Mouse (Mus musculus) CH12.LX (cell line): Measurements from ENCODE around the gene Skida1. TPM values are rescaled to one million over a fixed set of nuclear protein-coding genes. Genes with fewer than 3 reads are reported as not detected.
"Not testable (repeated sequence)": the region's sequence is repeated elsewhere in the genome, so short reads cannot be mapped to it uniquely, and the experiment has no call there.

ENCODE experiments used
- DNase-seq: peaks from one replicate; pipeline ENCODE4 v3.0.0-alpha.2; 2013; ENCODE audit errors: extremely low read depth
- H3K27ac ChIP-seq: 2 replicates; pipeline ENCODE4 v1.5.1; 2012; ENCODE audit warnings: low read depth, mild to moderate bottlenecking, control low read depth, moderate library complexity; ENCODE audit not compliant: insufficient read depth
- H3K27me3 ChIP-seq: replicated peaks from 2 replicates; pipeline ENCODE3; 2012; ENCODE audit warnings: inconsistent platforms
- H3K36me3 ChIP-seq, 2 experiments: replicated peaks in 1 of 2; 2 replicates each; pipeline versions ENCODE3 to v1.6.1; 2012; ENCODE audit warnings: inconsistent platforms in 1 of 2, low read length in 1 of 2, mild to moderate bottlenecking in 1 of 2, mixed read lengths in 1 of 2, moderate library complexity in 1 of 2; ENCODE audit not compliant: control insufficient read depth in 1 of 2, insufficient read depth in 1 of 2
- H3K4me1 ChIP-seq, 2 experiments: 2 replicates each; pipeline ENCODE4 v1.6.1; 2012; ENCODE audit warnings: inconsistent platforms in 1 of 2, moderate library complexity in 1 of 2; ENCODE audit not compliant: insufficient read depth in 2 of 2, control insufficient read depth in 1 of 2
- H3K4me2 ChIP-seq: 2 replicates; pipeline ENCODE4 v1.6.1; 2012; ENCODE audit warnings: low read depth, mild to moderate bottlenecking, control low read depth; ENCODE audit not compliant: poor library complexity, insufficient read depth, severe bottlenecking
- H3K4me3 ChIP-seq, 3 experiments: fragments of 150-350 bp in 1 of 3; sonication (generic) in 1 of 3; replicated peaks in 1 of 3; 2 replicates each; pipeline versions ENCODE3 to v1.5.1; 2011 to 2012; ENCODE audit warnings: low read depth in 2 of 3, low read length in 2 of 3, mild to moderate bottlenecking in 2 of 3, moderate library complexity in 2 of 3, control low read depth in 1 of 3, improper control_type of control experiment in 1 of 3, inconsistent platforms in 1 of 3, mixed read lengths in 1 of 3; ENCODE audit not compliant: poor library complexity in 1 of 3
- H3K79me2 ChIP-seq: replicated peaks from 2 replicates; pipeline ENCODE4 v1.6.1; 2012; ENCODE audit warnings: mild to moderate bottlenecking, moderate library complexity; ENCODE audit not compliant: control insufficient read depth, poor library complexity, insufficient read depth, severe bottlenecking; ENCODE audit errors: extremely low read depth
- H3K9ac ChIP-seq: 2 replicates; pipeline ENCODE4 v1.6.1; 2012; ENCODE audit warnings: low read depth, mild to moderate bottlenecking, control low read depth, moderate library complexity; ENCODE audit not compliant: insufficient read depth
- H3K9me3 ChIP-seq: replicated peaks from 2 replicates; pipeline ENCODE3; 2012; ENCODE audit warnings: low read length, inconsistent platforms, mixed read lengths
- CHD2 ChIP-seq: IDR thresholded peaks from 2 replicates; pipeline ENCODE4 v1.6.1; 2011; ENCODE audit warnings: low read length, improper control_type of control experiment
- ELF1 ChIP-seq: IDR thresholded peaks from 2 replicates; pipeline ENCODE4 v1.6.1; 2014; ENCODE audit warnings: low read depth, mild to moderate bottlenecking, inconsistent platforms, low read length, improper control_type of control experiment
- EP300 ChIP-seq: IDR thresholded peaks from 2 replicates; pipeline ENCODE4 v1.6.1; 2011; ENCODE audit warnings: low read length, improper control_type of control experiment
- ETS1 ChIP-seq: conservative IDR thresholded peaks from 2 replicates; pipeline ENCODE4 v1.6.1; 2012; ENCODE audit warnings: low read depth, mild to moderate bottlenecking, inconsistent platforms, low read length, improper control_type of control experiment, moderate library complexity
- JUN ChIP-seq: IDR thresholded peaks from 2 replicates; pipeline ENCODE4 v1.6.1; 2011; ENCODE audit warnings: low read depth, mild to moderate bottlenecking, low read length, improper control_type of control experiment, moderate library complexity; ENCODE audit not compliant: insufficient read depth
- MAFK ChIP-seq: IDR thresholded peaks from 2 replicates; pipeline ENCODE4 v1.6.1; 2011; ENCODE audit warnings: low read length, improper control_type of control experiment; ENCODE audit not compliant: insufficient replicate concordance
- MAX ChIP-seq: IDR thresholded peaks from 2 replicates; pipeline ENCODE4 v1.6.1; 2011; ENCODE audit warnings: low read length, improper control_type of control experiment
- MAZ ChIP-seq: IDR thresholded peaks from 2 replicates; pipeline ENCODE4 v1.6.1; 2012; ENCODE audit warnings: low read depth, mild to moderate bottlenecking, inconsistent platforms, low read length, improper control_type of control experiment, moderate library complexity
- MEF2A ChIP-seq: IDR thresholded peaks from 2 replicates; pipeline ENCODE4 v1.6.1; 2014; ENCODE audit warnings: low read depth, mild to moderate bottlenecking, inconsistent platforms, low read length, improper control_type of control experiment, borderline replicate concordance
- MXI1 ChIP-seq: IDR thresholded peaks from 2 replicates; pipeline ENCODE4 v1.6.1; 2011; ENCODE audit warnings: mild to moderate bottlenecking, low read depth, low read length, improper control_type of control experiment
- NELFE ChIP-seq: IDR thresholded peaks from 2 replicates; pipeline ENCODE4 v1.6.1; 2011; ENCODE audit warnings: low read depth, low read length, improper control_type of control experiment
- NRF1 ChIP-seq: IDR thresholded peaks from 2 replicates; pipeline ENCODE4 v1.6.1; 2014; ENCODE audit warnings: low read depth, mild to moderate bottlenecking, inconsistent platforms, low read length, improper control_type of control experiment, moderate library complexity
- POLR2A ChIP-seq: IDR thresholded peaks from 2 replicates; pipeline ENCODE4 v1.6.1; 2011; ENCODE audit warnings: low read depth, mild to moderate bottlenecking, improper control_type of control experiment, low read length
- POLR2AphosphoS2 ChIP-seq: IDR thresholded peaks from 2 replicates; pipeline ENCODE4 v1.6.1; 2011; ENCODE audit warnings: low read depth, low read length, improper control_type of control experiment
- RAD21 ChIP-seq: IDR thresholded peaks from 2 replicates; pipeline ENCODE4 v1.6.1; 2011; ENCODE audit warnings: low read depth, mild to moderate bottlenecking, low read length, improper control_type of control experiment, moderate library complexity
- RCOR1 ChIP-seq: conservative IDR thresholded peaks from 2 replicates; pipeline ENCODE4 v1.6.1; 2012; ENCODE audit warnings: low read depth, mild to moderate bottlenecking, inconsistent platforms, low read length, improper control_type of control experiment
- UBTF ChIP-seq: IDR thresholded peaks from 2 replicates; pipeline ENCODE4 v1.6.1; 2012; ENCODE audit warnings: low read depth, mild to moderate bottlenecking, inconsistent platforms, low read length, improper control_type of control experiment, moderate library complexity
- USF2 ChIP-seq: conservative IDR thresholded peaks from 2 replicates; pipeline ENCODE4 v1.6.1; 2011; ENCODE audit warnings: low read depth, low read length, improper control_type of control experiment
- ZC3H11A ChIP-seq: IDR thresholded peaks from 2 replicates; pipeline ENCODE4 v1.6.1; 2012; ENCODE audit warnings: low read depth, mild to moderate bottlenecking, inconsistent platforms, low read length, improper control_type of control experiment
- ZKSCAN1 ChIP-seq: IDR thresholded peaks from 2 replicates; pipeline ENCODE4 v1.6.1; 2012; ENCODE audit warnings: low read depth, inconsistent platforms, low read length, improper control_type of control experiment, borderline replicate concordance
- dilution Hi-C: fragments of 300-500 bp; cut with MboI; formaldehyde crosslinking; loops from 2 replicates; pipeline ENCODE4 v1.14.3; 2020; ENCODE audit warnings: low sequenced_read_pairs; ENCODE audit not compliant: extremely low pct_unique_long_range_greater_than_20kb, extremely low pct_ligation_motif_present
- in situ Hi-C: fragments of 300-500 bp; cut with MboI; formaldehyde crosslinking; loops from 3 replicates; pipeline ENCODE4 v1.14.3; 2019; ENCODE audit warnings: low sequenced_read_pairs, low pct_ligation_motif_present, low pct_unique_long_range_greater_than_20kb, mixed read lengths
- polyA plus RNA-seq: library from polyadenylated mRNA; unstranded; fragments of >175 nt; gene quantifications from 2 replicates; pipeline ENCODE4 v1.2.1, GENCODE M21; 2012; ENCODE audit warnings: low read depth; ENCODE audit not compliant: insufficient read length
- total RNA-seq, 2 experiments: library from RNA; depleted of rRNA; stranded (reverse); fragments of 300-350 nt in 1 of 2; fragments of >200 nt in 1 of 2; gene quantifications; 2 replicates each; pipeline ENCODE4 v1.2.3; 2012 to 2014

The Skida1 gene
- total and polyA plus RNA-seq, 3 experiments: 0.35 to 0.85 (median 0.36) TPM

- H3K27me3 ChIP-seq: no peaks in the 10 kb centered on the region
- no peak overlapping the region for H3K4me2 ChIP-seq
- H3K27ac ChIP-seq: peak overlapping the region; percentile 32
- no peak for TF ChIP-seq ELF1
- TF ChIP-seq RCOR1: no peak
- TF ChIP-seq ZKSCAN1: no peak
- TF ChIP-seq EP300: no peak
- no peak for TF ChIP-seq MAFK
- TF ChIP-seq ETS1: no peak
- no peak for TF ChIP-seq MAX
- no peak for TF ChIP-seq NRF1
- TF ChIP-seq, all 38 proteins: peak for 0
- Histone ChIP-seq H3K79me2 (peaks cover 37% of the 10 kb centered on the region), H3K9me3 (no peaks in the 10 kb centered on the region), H3K4me3 (no peak overlapping the region), H3K9ac (no peak overlapping the region), H3K36me3 (peaks cover 26 to 49% of the 10 kb centered on the region in 2 experiments), H3K4me1 (peaks cover 8 to 28% of the 10 kb centered on the region in 2 experiments)
- no peak for DNase-seq
- in situ Hi-C loops (no loop called here), dilution Hi-C loops (no loop called here)
Measured at GRCm38 (mm10) chr2:18093858-18094257, 45.0 kb upstream of the Skida1 start.

GRCm38 (mm10) chr2:18087695-18088094 is 38.8 kb upstream of the Skida1 start:
- not testable (repeated sequence) for DNase-seq
- H3K36me3 ChIP-seq: peaks cover 35 to 82% of the 10 kb centered on the region in 2 experiments

GRCm38 (mm10) chr2:18080182-18080860 is 31.5 kb upstream of the Skida1 start:
- no peaks in the 10 kb centered on the region for H3K27me3 ChIP-seq
- dilution Hi-C loops (no loop called here), in situ Hi-C loops (no loop called here)
- H3K9me3 ChIP-seq: no peaks in the 10 kb centered on the region
- H3K4me1 ChIP-seq: peaks cover 0 to 5% of the 10 kb centered on the region in 2 experiments; a peak in 1 of 4 replicates
- peaks cover 26% of the 10 kb centered on the region for H3K79me2 ChIP-seq
- H3K4me2 ChIP-seq: no peak overlapping the region
- no peak overlapping the region for H3K4me3 ChIP-seq
- DNase-seq: no peak
- no peak for TF ChIP-seq ZKSCAN1
- no peak for TF ChIP-seq MEF2A
- TF ChIP-seq MXI1: no peak
- no peak for TF ChIP-seq CHD2
- TF ChIP-seq MAX: no peak
- TF ChIP-seq JUN: no peak
- TF ChIP-seq USF2: no peak
- no peak for TF ChIP-seq UBTF
- no peak for TF ChIP-seq NRF1
- no peak for TF ChIP-seq RAD21
- TF ChIP-seq MAZ: no peak
- TF ChIP-seq POLR2A: no peak
- no peak for TF ChIP-seq POLR2AphosphoS2
- no peak for TF ChIP-seq NELFE
- no peak for TF ChIP-seq ETS1
- no peak for TF ChIP-seq ZC3H11A
- TF ChIP-seq, all 38 proteins: peak for 0
- Histone ChIP-seq H3K27ac (no peak overlapping the region), H3K9ac (no peak overlapping the region), H3K36me3 (peaks cover 32 to 76% of the 10 kb centered on the region in 2 experiments)

More at GRCm38 (mm10) chr2:18087695-18088094, 38.8 kb upstream of the Skida1 start:
- in situ Hi-C loops, H3K27me3 ChIP-seq, dilution Hi-C loops, H3K27ac ChIP-seq, H3K4me2 ChIP-seq, H3K9ac ChIP-seq, H3K4me1 ChIP-seq, H3K9me3 ChIP-seq, H3K4me3 ChIP-seq: not testable (repeated sequence)
- H3K79me2 ChIP-seq: peaks cover 21% of the 10 kb centered on the region
